Mouse (Mus musculus): ENCODE data around the gene Mgat4c. TPM values are rescaled to one million over a fixed set of nuclear protein-coding genes. Genes with fewer than 3 reads are reported as not detected.
A peak's percentile ranks its signal among the peaks of the same experiment; 100 is the strongest.

The Mgat4c gene
- polyA plus RNA-seq, 1 experiment from 2014 or later, result 1.9 TPM

DNA sequence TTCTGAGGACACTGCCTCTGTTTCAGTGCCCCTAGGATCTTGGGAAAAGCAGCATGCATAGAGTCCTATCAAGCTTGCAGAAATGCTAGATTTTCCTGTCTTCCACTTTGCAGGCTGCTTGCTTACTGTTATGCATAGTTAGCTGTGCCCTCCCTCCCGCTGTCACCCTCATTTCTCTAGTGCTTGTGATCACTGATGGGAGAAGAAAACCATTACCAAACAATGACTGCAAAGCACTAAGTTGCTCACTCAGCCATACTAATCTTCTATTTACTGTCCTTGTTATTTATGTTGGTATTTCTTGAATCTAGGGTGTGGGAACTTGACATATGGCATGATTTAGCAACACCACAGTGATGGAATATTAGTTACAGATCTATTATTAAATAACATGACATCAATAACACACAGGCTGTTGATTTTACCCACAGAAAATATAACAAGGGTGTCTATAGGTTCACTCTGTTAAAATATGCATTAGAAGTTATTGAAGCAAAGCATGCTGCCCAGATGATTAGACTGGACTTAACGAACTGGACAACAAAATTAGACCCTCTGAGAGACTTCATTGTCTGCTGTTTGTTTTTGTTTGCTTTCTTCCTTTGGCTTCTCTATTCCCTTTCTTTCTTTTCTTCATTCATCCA lies 117.7 kb downstream of the Mgat4c start:
- WGBS, result 28% methylated on average over 2 of the region's 2 CpGs
- Histone ChIP-seq H3K9ac (ENCODE audit: low read length) (no peak overlapping the region), H3K4me1 (ENCODE audit: control insufficient read depth, insufficient read depth, low read length) (no peaks in the 10 kb centered on the region), H3K4me3 (ENCODE audit: low read depth, low read length) (no peak overlapping the region), H3K27ac (ENCODE audit: low read depth, low read length) (no peak overlapping the region), H3K36me3 (ENCODE audit: control insufficient read depth, insufficient read depth, low read length) (no peaks in the 10 kb centered on the region), H3K4me2 (no peak overlapping the region), H3K9me3 (ENCODE audit: control insufficient read depth, low read length) (no peaks in the 10 kb centered on the region), H3K27me3 (ENCODE audit: control insufficient read depth, insufficient read depth, low read length) (no peaks in the 10 kb centered on the region)
- DNase-seq (ENCODE audit: low spot score, missing footprints) (peak; percentile 28), ATAC-seq (ENCODE audit: low FRiP score) (no peak)

GRCm38 (mm10) chr10:101808768-101809167 lies 127.5 kb downstream of the Mgat4c start:
- no peaks in the 10 kb centered on the region for H3K27me3 ChIP-seq (ENCODE audit: control insufficient read depth, insufficient read depth, low read length)
- no peaks in the 10 kb centered on the region for H3K9me3 ChIP-seq (ENCODE audit: control insufficient read depth, low read length)
- no peaks in the 10 kb centered on the region for H3K4me1 ChIP-seq (ENCODE audit: control insufficient read depth, insufficient read depth, low read length)
- DNase-seq (ENCODE audit: low spot score, missing footprints), result no peak
- no peak overlapping the region for H3K9ac ChIP-seq (ENCODE audit: low read length)
- no peak overlapping the region for H3K27ac ChIP-seq (ENCODE audit: low read depth, low read length)
- H3K4me3 ChIP-seq (ENCODE audit: low read depth, low read length), result no peak overlapping the region
- no peaks in the 10 kb centered on the region for H3K36me3 ChIP-seq (ENCODE audit: control insufficient read depth, insufficient read depth, low read length)
- no peak for ATAC-seq (ENCODE audit: low FRiP score)
- 88% methylated on average over 2 of the region's 2 CpGs for WGBS
- no peak overlapping the region for H3K4me2 ChIP-seq

DNA sequence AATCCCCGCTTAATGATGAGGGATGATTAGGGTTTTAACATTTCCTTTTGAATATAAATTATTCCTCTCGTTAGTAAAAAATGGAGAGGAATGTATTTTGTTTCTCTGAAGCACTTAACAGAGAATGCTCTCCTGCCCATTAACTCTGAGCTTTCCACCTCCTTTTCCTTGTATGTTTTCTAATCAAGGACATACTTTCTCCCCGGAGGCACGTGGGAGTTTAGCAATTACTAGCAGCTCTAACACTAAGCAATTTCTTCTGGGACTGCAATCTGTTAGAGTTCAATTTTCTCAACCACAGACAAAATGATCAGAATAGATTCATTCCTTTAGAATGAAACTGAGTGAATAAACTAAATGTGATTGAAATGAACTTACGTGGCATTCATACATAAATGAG lies 135.6 kb downstream of the Mgat4c start:
- ATAC-seq (ENCODE audit: low FRiP score) (no peak), DNase-seq (ENCODE audit: low spot score, missing footprints) (peak; percentile 76)
- no peak overlapping the region for H3K27ac ChIP-seq (ENCODE audit: low read depth, low read length)
- H3K9me3 ChIP-seq (ENCODE audit: control insufficient read depth, low read length), result no peaks in the 10 kb centered on the region
- no peak overlapping the region for H3K4me3 ChIP-seq (ENCODE audit: low read depth, low read length)
- no peaks in the 10 kb centered on the region for H3K27me3 ChIP-seq (ENCODE audit: control insufficient read depth, insufficient read depth, low read length)
- H3K36me3 ChIP-seq (ENCODE audit: control insufficient read depth, insufficient read depth, low read length), result no peaks in the 10 kb centered on the region
- H3K9ac ChIP-seq (ENCODE audit: low read length), result no peak overlapping the region
- no peak overlapping the region for H3K4me2 ChIP-seq
- no peaks in the 10 kb centered on the region for H3K4me1 ChIP-seq (ENCODE audit: control insufficient read depth, insufficient read depth, low read length)
- 80% methylated on average over 5 of the region's 5 CpGs for WGBS

DNA sequence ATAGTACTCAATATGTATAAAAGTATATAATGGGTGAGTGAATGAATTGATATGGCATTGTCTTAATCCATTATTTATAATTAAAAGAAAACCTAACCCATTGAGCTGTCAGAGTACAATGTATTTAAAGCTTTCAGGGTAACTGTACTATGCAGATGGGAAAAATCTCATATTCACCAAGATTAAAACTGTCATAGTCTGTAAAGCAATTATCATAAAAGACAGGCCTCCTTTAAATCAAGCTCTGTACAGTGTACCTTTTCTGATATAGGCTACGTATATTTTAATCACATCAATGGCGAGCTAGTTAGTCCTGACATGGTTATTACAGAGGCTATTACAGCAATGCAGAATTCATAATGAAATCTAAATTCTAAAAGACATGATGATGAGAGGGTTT lies 146.7 kb downstream of the Mgat4c start:
- no peaks in the 10 kb centered on the region for H3K4me1 ChIP-seq (ENCODE audit: control insufficient read depth, insufficient read depth, low read length)
- no peaks in the 10 kb centered on the region for H3K36me3 ChIP-seq (ENCODE audit: control insufficient read depth, insufficient read depth, low read length)
- ATAC-seq (ENCODE audit: low FRiP score) (no peak), DNase-seq (ENCODE audit: low spot score, missing footprints) (no peak)
- no peak overlapping the region for H3K4me2 ChIP-seq
- WGBS, result 83% methylated on average over 2 of the region's 2 CpGs
- no peaks in the 10 kb centered on the region for H3K9me3 ChIP-seq (ENCODE audit: control insufficient read depth, low read length)
- H3K4me3 ChIP-seq (ENCODE audit: low read depth, low read length), result no peak overlapping the region
- no peak overlapping the region for H3K27ac ChIP-seq (ENCODE audit: low read depth, low read length)
- no peak overlapping the region for H3K9ac ChIP-seq (ENCODE audit: low read length)
- H3K27me3 ChIP-seq (ENCODE audit: control insufficient read depth, insufficient read depth, low read length), result no peaks in the 10 kb centered on the region

- no peak for DNase-seq (ENCODE audit: low spot score, missing footprints)
- 49% methylated on average over 2 of the region's 2 CpGs for WGBS
These were observed 174.8 kb downstream of the Mgat4c start for GRCm38 (mm10) chr10:101856115-101856514.

GRCm38 (mm10) chr10:101889866-101890265 lies 208.6 kb downstream of the Mgat4c start:
- Histone ChIP-seq H3K9me3 (ENCODE audit: control insufficient read depth, low read length) (no peaks in the 10 kb centered on the region), H3K9ac (ENCODE audit: low read length) (no peak overlapping the region), H3K36me3 (ENCODE audit: control insufficient read depth, insufficient read depth, low read length) (no peaks in the 10 kb centered on the region), H3K4me2 (no peak overlapping the region), H3K27ac (ENCODE audit: low read depth, low read length) (no peak overlapping the region), H3K4me1 (ENCODE audit: control insufficient read depth, insufficient read depth, low read length) (no peaks in the 10 kb centered on the region), H3K27me3 (ENCODE audit: control insufficient read depth, insufficient read depth, low read length) (no peaks in the 10 kb centered on the region), H3K4me3 (ENCODE audit: low read depth, low read length) (no peak overlapping the region)
- DNase-seq (ENCODE audit: low spot score, missing footprints) (no peak), ATAC-seq (ENCODE audit: low FRiP score) (no peak)
- WGBS, result 89% methylated on average over 1 of the region's 1 CpGs

More at GRCm38 (mm10) chr10:101856115-101856514, 174.8 kb downstream of the Mgat4c start:
- no peak for ATAC-seq (ENCODE audit: low FRiP score)
- no peak overlapping the region for H3K27ac ChIP-seq (ENCODE audit: low read depth, low read length)
- no peaks in the 10 kb centered on the region for H3K27me3 ChIP-seq (ENCODE audit: control insufficient read depth, insufficient read depth, low read length)
- H3K4me1 ChIP-seq (ENCODE audit: control insufficient read depth, insufficient read depth, low read length), result no peaks in the 10 kb centered on the region
- no peak overlapping the region for H3K4me3 ChIP-seq (ENCODE audit: low read depth, low read length)
- no peak overlapping the region for H3K9ac ChIP-seq (ENCODE audit: low read length)
- no peaks in the 10 kb centered on the region for H3K9me3 ChIP-seq (ENCODE audit: control insufficient read depth, low read length)
- H3K4me2 ChIP-seq, result no peak overlapping the region
- H3K36me3 ChIP-seq (ENCODE audit: control insufficient read depth, insufficient read depth, low read length), result no peaks in the 10 kb centered on the region

GRCm38 (mm10) chr10:101917328-101917814 lies 236.1 kb downstream of the Mgat4c start:
- no peak overlapping the region for H3K4me3 ChIP-seq (ENCODE audit: low read depth, low read length)
- no peaks in the 10 kb centered on the region for H3K4me1 ChIP-seq (ENCODE audit: control insufficient read depth, insufficient read depth, low read length)
- no peak overlapping the region for H3K9ac ChIP-seq (ENCODE audit: low read length)
- no peak overlapping the region for H3K4me2 ChIP-seq
- DNase-seq (ENCODE audit: low spot score, missing footprints) (no peak), ATAC-seq (ENCODE audit: low FRiP score) (no peak)
- no peaks in the 10 kb centered on the region for H3K36me3 ChIP-seq (ENCODE audit: control insufficient read depth, insufficient read depth, low read length)
- H3K27ac ChIP-seq (ENCODE audit: low read depth, low read length), result no peak overlapping the region
- H3K9me3 ChIP-seq (ENCODE audit: control insufficient read depth, low read length), result no peaks in the 10 kb centered on the region
- H3K27me3 ChIP-seq (ENCODE audit: control insufficient read depth, insufficient read depth, low read length), result no peaks in the 10 kb centered on the region

GRCm38 (mm10) chr10:101997612-101998011 lies 316.3 kb downstream of the Mgat4c start:
- WGBS, result 90% methylated on average over 4 of the region's 4 CpGs
- ATAC-seq (ENCODE audit: low FRiP score) (no peak), DNase-seq (ENCODE audit: low spot score, missing footprints) (no peak)

GRCm38 (mm10) chr10:102042513-102042912 lies 361.2 kb downstream of the Mgat4c start:
- Histone ChIP-seq H3K4me3 (ENCODE audit: low read depth, low read length) (no peak overlapping the region), H3K9me3 (ENCODE audit: control insufficient read depth, low read length) (no peaks in the 10 kb centered on the region), H3K4me2 (no peak overlapping the region), H3K36me3 (ENCODE audit: control insufficient read depth, insufficient read depth, low read length) (no peaks in the 10 kb centered on the region), H3K27me3 (ENCODE audit: control insufficient read depth, insufficient read depth, low read length) (no peaks in the 10 kb centered on the region), H3K9ac (ENCODE audit: low read length) (no peak overlapping the region), H3K4me1 (ENCODE audit: control insufficient read depth, insufficient read depth, low read length) (no peaks in the 10 kb centered on the region; the same call in 1 of the 2 replicates), H3K27ac (ENCODE audit: low read depth, low read length) (no peak overlapping the region)
- WGBS, result 29% methylated on average over 2 of the region's 2 CpGs
- ATAC-seq (ENCODE audit: low FRiP score), result peak; percentile 85
- no peak for DNase-seq (ENCODE audit: low spot score, missing footprints)

More at GRCm38 (mm10) chr10:101997612-101998011, 316.3 kb downstream of the Mgat4c start:
- H3K27ac ChIP-seq (ENCODE audit: low read depth, low read length), result no peak overlapping the region
- H3K27me3 ChIP-seq (ENCODE audit: control insufficient read depth, insufficient read depth, low read length), result no peaks in the 10 kb centered on the region
- no peak overlapping the region for H3K4me3 ChIP-seq (ENCODE audit: low read depth, low read length)
- H3K4me1 ChIP-seq (ENCODE audit: control insufficient read depth, insufficient read depth, low read length), result no peaks in the 10 kb centered on the region
- H3K4me2 ChIP-seq, result no peak overlapping the region
- no peak overlapping the region for H3K9ac ChIP-seq (ENCODE audit: low read length)
- no peaks in the 10 kb centered on the region for H3K9me3 ChIP-seq (ENCODE audit: control insufficient read depth, low read length)
- H3K36me3 ChIP-seq (ENCODE audit: control insufficient read depth, insufficient read depth, low read length), result no peaks in the 10 kb centered on the region

Measured in midbrain, embryonic 11.5 days (tissue).